Mouse (Mus musculus) granulocyte monocyte progenitor cell, adult 5-6 weeks (primary cell): ENCODE measurements around the gene Nppa. TPM values are rescaled to one million over a fixed set of nuclear protein-coding genes. Genes with fewer than 3 reads are reported as not detected.
"Not testable (repeated sequence)": the region's sequence is repeated elsewhere in the genome, so short reads cannot be mapped to it uniquely, and the experiment has no call there.

Experiments used
- ATAC-seq: replicated peaks from 2 replicates; pipeline ENCODE4 v1.8.0; 2016; ENCODE audit warnings: mild to moderate bottlenecking, moderate TSS enrichment, inconsistent platforms; ENCODE audit not compliant: poor library complexity, severe bottlenecking
- total RNA-seq, 2 experiments: library from RNA; stranded (forward) in 1 of 2; stranded (reverse) in 1 of 2; fragments of 200-712, 200-1000 nt in 1 of 2; fragments of >200 nt in 1 of 2; fragmentation: Nextera tagmentation in 1 of 2; gene quantifications; 2 replicates each; pipeline ENCODE4 v1.2.3; 2014 to 2017

The Nppa gene
- total RNA-seq, 2 experiments from 2014 or later = not detected

GRCm38 (mm10) chr4:148009641-148010040, 9.1 kb downstream of the Nppa start:
- ATAC-seq = no peak

- ATAC-seq = no peak
Observed at GRCm38 (mm10) chr4:148011332-148011731, 10.8 kb downstream of the Nppa start.

GRCm38 (mm10) chr4:148012216-148012615, 11.7 kb downstream of the Nppa start:
- no peak for ATAC-seq

GRCm38 (mm10) chr4:148015418-148015817, 14.9 kb downstream of the Nppa start:
- ATAC-seq = 0 out of 2 replicates have a peak, but pooled peaks have one; percentile 36

GRCm38 (mm10) chr4:148016981-148017380, 16.5 kb downstream of the Nppa start:
- ATAC-seq = no peak

GRCm38 (mm10) chr4:148018410-148018809, 17.9 kb downstream of the Nppa start:
- no peak for ATAC-seq

- ATAC-seq = no peak
Observed at GRCm38 (mm10) chr4:148024003-148024402, 23.5 kb downstream of the Nppa start.

GRCm38 (mm10) chr4:148029297-148029696, 28.8 kb downstream of the Nppa start:
- ATAC-seq = no peak

- no peak for ATAC-seq
Observed at GRCm38 (mm10) chr4:148030506-148030905, 30.0 kb downstream of the Nppa start.

GRCm38 (mm10) chr4:148033858-148034410, 33.4 kb downstream of the Nppa start:
- 0 out of 2 replicates have a peak, but pooled peaks have one; percentile 8 for ATAC-seq

GRCm38 (mm10) chr4:148035440-148035839, 34.9 kb downstream of the Nppa start:
- no peak for ATAC-seq

GRCm38 (mm10) chr4:148038079-148038599, 37.6 kb downstream of the Nppa start:
- ATAC-seq = no peak

GRCm38 (mm10) chr4:148038600-148039253, 38.2 kb downstream of the Nppa start, which contains the start of the genes Clcn6 and Mthfr:
Gene Clcn6 (minus strand): TSS chr4:148038821.
Gene Mthfr (plus strand): TSS chr4:148039077.
- peak; percentile 78 for ATAC-seq

- no peak for ATAC-seq
Observed at GRCm38 (mm10) chr4:148039254-148040028, 38.9 kb downstream of the Nppa start.

- no peak for ATAC-seq
Observed at GRCm38 (mm10) chr4:148040029-148040830, 39.7 kb downstream of the Nppa start.

GRCm38 (mm10) chr4:148040933-148041610, 40.5 kb downstream of the Nppa start:
- ATAC-seq = peak; percentile 28

GRCm38 (mm10) chr4:148041611-148042191, 41.2 kb downstream of the Nppa start:
- no peak for ATAC-seq

- ATAC-seq = not testable (repeated sequence)
Observed at GRCm38 (mm10) chr4:148043327-148043726, 42.8 kb downstream of the Nppa start.

GRCm38 (mm10) chr4:148044113-148044512, 43.6 kb downstream of the Nppa start:
- no peak for ATAC-seq
